Mouse (Mus musculus) adrenal gland, postnatal 25 days (tissue): ENCODE data around the gene Spink2. TPM values are rescaled to one million over a fixed set of nuclear protein-coding genes. Genes with fewer than 3 reads are reported as not detected.
"Not testable (repeated sequence)": the region's sequence is repeated elsewhere in the genome, so short reads cannot be mapped to it uniquely, and the experiment has no call there.

Experiments used
- DNase-seq: peaks from one replicate; pipeline ENCODE4 v3.0.0; 2021; ENCODE audit warnings: mixed read lengths
- total RNA-seq: library from RNA; stranded (reverse); gene quantifications from 2 replicates; pipeline ENCODE4 v1.2.3, GENCODE M21; 2021

Spink2 gene
- total RNA-seq, 1 experiment from 2014 or later, result not detected

- DNase-seq, result peak; percentile 49
Measured at GRCm38 (mm10) chr5:77193951-77194350, 17.3 kb downstream of the Spink2 start.

- no peak for DNase-seq
Measured at GRCm38 (mm10) chr5:77193266-77193665, 18.0 kb downstream of the Spink2 start.

- no peak for DNase-seq
Measured at GRCm38 (mm10) chr5:77191631-77192030, 19.6 kb downstream of the Spink2 start.

- no peak for DNase-seq
Measured at GRCm38 (mm10) chr5:77191106-77191505, 20.2 kb downstream of the Spink2 start.

- no peak for DNase-seq
Measured at GRCm38 (mm10) chr5:77188738-77189137, 22.5 kb downstream of the Spink2 start.

GRCm38 (mm10) chr5:77185351-77185750 is 25.9 kb downstream of the Spink2 start:
- DNase-seq, result no peak

GRCm38 (mm10) chr5:77183876-77184275 is 27.4 kb downstream of the Spink2 start:
- not testable (repeated sequence) for DNase-seq

- no peak for DNase-seq
Measured at GRCm38 (mm10) chr5:77183338-77183737, 27.9 kb downstream of the Spink2 start.

GRCm38 (mm10) chr5:77181508-77181907 is 29.8 kb downstream of the Spink2 start:
- DNase-seq, result no peak

GRCm38 (mm10) chr5:77178976-77179375 is 32.3 kb downstream of the Spink2 start:
- DNase-seq, result no peak

GRCm38 (mm10) chr5:77178008-77178407 is 33.3 kb downstream of the Spink2 start:
- no peak for DNase-seq

- DNase-seq, result no peak
Measured at GRCm38 (mm10) chr5:77174779-77175178, 36.5 kb downstream of the Spink2 start.

- DNase-seq, result no peak
Measured at GRCm38 (mm10) chr5:77170593-77170992, 40.7 kb downstream of the Spink2 start.

- DNase-seq, result no peak
Measured at GRCm38 (mm10) chr5:77167306-77167945, 43.8 kb downstream of the Spink2 start.

GRCm38 (mm10) chr5:77165703-77166625 is 45.3 kb downstream of the Spink2 start:
- no peak for DNase-seq

GRCm38 (mm10) chr5:77163597-77163996 is 47.7 kb downstream of the Spink2 start:
- DNase-seq, result no peak

- no peak for DNase-seq
Measured at GRCm38 (mm10) chr5:77162566-77162965, 48.7 kb downstream of the Spink2 start.

GRCm38 (mm10) chr5:77157777-77158540 is 53.3 kb downstream of the Spink2 start:
- DNase-seq, result no peak

- DNase-seq, result no peak
Measured at GRCm38 (mm10) chr5:77156938-77157337, 54.3 kb downstream of the Spink2 start.

- no peak for DNase-seq
Measured at GRCm38 (mm10) chr5:77155526-77155925, 55.7 kb downstream of the Spink2 start.
